Mouse (Mus musculus): ENCODE results near the gene Pbp2. TPM values are rescaled to one million over a fixed set of nuclear protein-coding genes. Genes with fewer than 3 reads are reported as not detected.

Gene Pbp2
- not detected in 2 replicates for polyA plus RNA-seq (2015; fragmentation: Nextera tagmentation; extraction: Ambion mirVana)

GRCm38 (mm10) chr6:135310305-135310704 is at the start of gene Pbp2:
TSS of gene Pbp2 (minus strand) at chr6:135310405.
- ATAC-seq, result no peak
- H3K4me2 ChIP-seq (replicated peaks), result no peak within 1 kb of the TSS
- no peak within 1 kb of the TSS for H3K4me3 ChIP-seq (replicated peaks)
- no peak within 1 kb of the TSS for H3K27ac ChIP-seq
- H3K9ac ChIP-seq (replicated peaks), result no peak within 1 kb of the TSS
- WGBS, result 97% methylated on average over 9 of the region's 9 CpGs
- no peaks in the 10 kb centered on the region for H3K9me3 ChIP-seq
- no peaks in the 10 kb centered on the region for H3K36me3 ChIP-seq
- no peaks in the 10 kb centered on the region for H3K27me3 ChIP-seq
- no peaks in the 10 kb centered on the region for H3K4me1 ChIP-seq (replicated peaks)

GRCm38 (mm10) chr6:135354953-135355352 is 44.7 kb upstream of the Pbp2 start:
- no peaks in the 10 kb centered on the region for H3K9me3 ChIP-seq
- ATAC-seq, result no peak
- no peak overlapping the region for H3K27ac ChIP-seq
- no peaks in the 10 kb centered on the region; the same call in 1 of the 2 replicates for H3K4me1 ChIP-seq (replicated peaks)
- H3K4me3 ChIP-seq (replicated peaks), result no peak overlapping the region
- no peak overlapping the region for H3K4me2 ChIP-seq (replicated peaks)
- 88% methylated on average over 4 of the region's 4 CpGs for WGBS
- H3K36me3 ChIP-seq, result no peaks in the 10 kb centered on the region
- H3K9ac ChIP-seq (replicated peaks), result no peak overlapping the region
- no peaks in the 10 kb centered on the region for H3K27me3 ChIP-seq

GRCm38 (mm10) chr6:135352537-135352936 is 42.3 kb upstream of the Pbp2 start:
- Histone ChIP-seq H3K4me1 (replicated peaks) (no peaks in the 10 kb centered on the region; the same call in 1 of the 2 replicates), H3K27me3 (no peaks in the 10 kb centered on the region), H3K36me3 (no peaks in the 10 kb centered on the region), H3K9ac (replicated peaks) (no peak overlapping the region), H3K4me2 (replicated peaks) (no peak overlapping the region), H3K27ac (no peak overlapping the region), H3K9me3 (no peaks in the 10 kb centered on the region), H3K4me3 (replicated peaks) (no peak overlapping the region)
- WGBS, result 59% methylated on average over 4 of the region's 4 CpGs
- no peak for ATAC-seq

GRCm38 (mm10) chr6:135351638-135352302 is 41.6 kb upstream of the Pbp2 start:
- Histone ChIP-seq H3K4me1 (replicated peaks) (no peaks in the 10 kb centered on the region; the same call in 1 of the 2 replicates), H3K27me3 (no peaks in the 10 kb centered on the region), H3K36me3 (no peaks in the 10 kb centered on the region), H3K27ac (no peak overlapping the region), H3K9ac (replicated peaks) (no peak overlapping the region), H3K9me3 (no peaks in the 10 kb centered on the region), H3K4me3 (replicated peaks) (no peak overlapping the region), H3K4me2 (replicated peaks) (no peak overlapping the region)
- 74% methylated on average over 8 of the region's 8 CpGs for WGBS
- ATAC-seq, result peak; percentile 58; the same call in 1 of the 2 replicates

GRCm38 (mm10) chr6:135341076-135341378 is 30.8 kb upstream of the Pbp2 start:
- H3K4me2 ChIP-seq (replicated peaks), result no peak overlapping the region
- H3K36me3 ChIP-seq, result no peaks in the 10 kb centered on the region
- H3K27me3 ChIP-seq, result no peaks in the 10 kb centered on the region
- ATAC-seq, result no peak
- no peak overlapping the region for H3K27ac ChIP-seq
- no peaks in the 10 kb centered on the region for H3K9me3 ChIP-seq
- H3K4me1 ChIP-seq (replicated peaks), result no peaks in the 10 kb centered on the region
- no peak overlapping the region for H3K4me3 ChIP-seq (replicated peaks)
- WGBS, result 83% methylated on average over 4 of the region's 4 CpGs
- H3K9ac ChIP-seq (replicated peaks), result no peak overlapping the region

- Histone ChIP-seq H3K27me3 (no peaks in the 10 kb centered on the region), H3K4me3 (replicated peaks) (no peak overlapping the region), H3K27ac (no peak overlapping the region), H3K4me1 (replicated peaks) (no peaks in the 10 kb centered on the region), H3K4me2 (replicated peaks) (no peak overlapping the region), H3K36me3 (no peaks in the 10 kb centered on the region), H3K9ac (replicated peaks) (no peak overlapping the region), H3K9me3 (no peaks in the 10 kb centered on the region)
- no peak for ATAC-seq
- WGBS, result 77% methylated on average over 9 of the region's 9 CpGs
These were observed 30.3 kb upstream of the Pbp2 start for GRCm38 (mm10) chr6:135340355-135341075.

- 94% methylated on average over 8 of the region's 8 CpGs for WGBS
- Histone ChIP-seq H3K27ac (no peak overlapping the region), H3K4me3 (replicated peaks) (no peak overlapping the region), H3K9me3 (no peaks in the 10 kb centered on the region), H3K4me2 (replicated peaks) (no peak overlapping the region), H3K9ac (replicated peaks) (no peak overlapping the region), H3K36me3 (no peaks in the 10 kb centered on the region), H3K27me3 (no peaks in the 10 kb centered on the region), H3K4me1 (replicated peaks) (peaks cover 17% of the 10 kb centered on the region)
- no peak for ATAC-seq
These were observed 26.2 kb upstream of the Pbp2 start for GRCm38 (mm10) chr6:135336376-135336775.

- 82% methylated on average over 5 of the region's 5 CpGs for WGBS
- Histone ChIP-seq H3K4me1 (replicated peaks) (peaks cover 17% of the 10 kb centered on the region), H3K9me3 (no peaks in the 10 kb centered on the region), H3K9ac (replicated peaks) (no peak overlapping the region), H3K4me2 (replicated peaks) (no peak overlapping the region), H3K36me3 (no peaks in the 10 kb centered on the region), H3K4me3 (replicated peaks) (no peak overlapping the region), H3K27ac (no peak overlapping the region), H3K27me3 (no peaks in the 10 kb centered on the region)
- ATAC-seq, result no peak
These were observed 23.9 kb upstream of the Pbp2 start for GRCm38 (mm10) chr6:135333994-135334651.

GRCm38 (mm10) chr6:135332737-135333281 is 22.6 kb upstream of the Pbp2 start:
- peak; percentile 77 for ATAC-seq
- WGBS, result 16% methylated on average over 10 of the region's 10 CpGs
- Histone ChIP-seq H3K27me3 (no peaks in the 10 kb centered on the region), H3K9me3 (no peaks in the 10 kb centered on the region), H3K27ac (peak overlapping the region; percentile 49), H3K4me3 (replicated peaks) (no peak overlapping the region), H3K4me2 (replicated peaks) (peak overlapping the region; percentile 30), H3K4me1 (replicated peaks) (peaks cover 17% of the 10 kb centered on the region), H3K36me3 (no peaks in the 10 kb centered on the region), H3K9ac (replicated peaks) (no peak overlapping the region)

GRCm38 (mm10) chr6:135331916-135332315 is 21.7 kb upstream of the Pbp2 start:
- H3K4me1 ChIP-seq (replicated peaks), result peaks cover 17% of the 10 kb centered on the region
- WGBS, result 90% methylated on average over 4 of the region's 4 CpGs
- no peaks in the 10 kb centered on the region for H3K27me3 ChIP-seq
- no peaks in the 10 kb centered on the region for H3K9me3 ChIP-seq
- H3K4me2 ChIP-seq (replicated peaks), result no peak overlapping the region
- no peak overlapping the region for H3K27ac ChIP-seq
- H3K36me3 ChIP-seq, result no peaks in the 10 kb centered on the region
- ATAC-seq, result peak; percentile 7; the same call in 1 of the 2 replicates
- H3K9ac ChIP-seq (replicated peaks), result no peak overlapping the region
- no peak overlapping the region for H3K4me3 ChIP-seq (replicated peaks)

- Histone ChIP-seq H3K27ac (no peak overlapping the region), H3K4me1 (replicated peaks) (peaks cover 7% of the 10 kb centered on the region; the same call in 1 of the 2 replicates), H3K27me3 (no peaks in the 10 kb centered on the region), H3K9ac (replicated peaks) (no peak overlapping the region), H3K4me3 (replicated peaks) (no peak overlapping the region), H3K9me3 (no peaks in the 10 kb centered on the region), H3K4me2 (replicated peaks) (no peak overlapping the region), H3K36me3 (no peaks in the 10 kb centered on the region)
- WGBS, result 83% methylated on average over 7 of the region's 7 CpGs
- ATAC-seq, result no peak
These were observed 16.6 kb upstream of the Pbp2 start for GRCm38 (mm10) chr6:135326847-135327246.

GRCm38 (mm10) chr6:135324686-135325300 is 14.6 kb upstream of the Pbp2 start:
- 85% methylated on average over 9 of the region's 9 CpGs for WGBS
- H3K4me3 ChIP-seq (replicated peaks), result no peak overlapping the region
- ATAC-seq, result no peak
- H3K4me1 ChIP-seq (replicated peaks), result peaks cover 7% of the 10 kb centered on the region; the same call in 1 of the 2 replicates
- H3K9ac ChIP-seq (replicated peaks), result no peak overlapping the region
- no peak overlapping the region for H3K27ac ChIP-seq
- no peak overlapping the region for H3K4me2 ChIP-seq (replicated peaks)
- no peaks in the 10 kb centered on the region for H3K9me3 ChIP-seq
- no peaks in the 10 kb centered on the region for H3K36me3 ChIP-seq
- H3K27me3 ChIP-seq, result no peaks in the 10 kb centered on the region
